Mouse (Mus musculus) megakaryocyte, embryonic 14.5 days (primary cell): ENCODE results near the gene Cracr2b.

Experiments
- FLI1 ChIP-seq: IDR thresholded peaks from 2 replicates; pipeline ENCODE4 v1.6.1; 2012; ENCODE audit warnings: low read length, inconsistent platforms, mixed read lengths
- GATA1 ChIP-seq: IDR thresholded peaks from 3 replicates; pipeline ENCODE4 v1.6.1; 2012; ENCODE audit warnings: mixed read lengths, low read length, inconsistent platforms, borderline replicate concordance

DNA sequence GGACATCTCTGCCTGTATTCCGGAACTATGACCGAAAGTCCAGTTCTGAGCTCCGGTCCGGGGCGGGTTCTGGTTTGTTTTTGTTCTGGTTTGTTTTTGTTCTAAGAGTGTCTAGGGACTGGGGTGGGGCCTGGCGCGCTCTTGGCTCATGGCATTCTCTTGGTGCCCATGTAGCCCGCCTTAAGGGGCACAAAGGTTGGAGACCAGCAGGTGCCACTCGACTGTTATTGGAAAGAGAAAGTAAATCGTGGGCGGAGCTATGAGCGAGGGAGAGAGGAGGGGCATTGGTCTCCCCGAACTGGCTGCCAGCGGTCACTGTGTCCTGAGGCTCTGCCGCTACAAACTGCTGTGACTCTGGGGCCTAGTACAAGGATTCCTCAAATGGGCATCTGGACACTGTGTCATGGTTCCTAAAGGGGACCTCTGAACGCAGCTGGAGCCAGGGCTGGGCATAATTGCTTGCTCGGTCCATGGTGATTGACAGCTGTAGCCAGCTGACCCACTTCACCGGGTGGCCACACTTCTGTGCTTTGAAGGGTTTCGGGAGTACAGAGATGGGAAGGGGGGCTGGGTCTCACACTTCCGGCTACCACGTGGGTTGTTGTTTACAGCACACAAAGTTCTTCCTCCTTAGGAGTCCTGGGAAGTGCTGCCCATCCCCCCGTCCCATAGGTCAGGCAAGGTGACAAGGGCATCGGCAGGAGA lies 5.1 kb upstream of the Cracr2b start:
- TF ChIP-seq GATA1 (no peak), FLI1 (no peak)
